Mouse (Mus musculus): ENCODE results near the gene Prss34. TPM values are rescaled to one million over a fixed set of nuclear protein-coding genes. Genes with fewer than 3 reads are reported as not detected.

Gene Prss34
- polyA plus RNA-seq, 1 experiment: 0.08 TPM

- TF ChIP-seq CTCF (IDR thresholded peaks at IDR 0.05; ENCODE audit: borderline replicate concordance, extremely low read depth, insufficient read depth, insufficient read length) (peak; percentile 91), POLR2A (IDR thresholded peaks at IDR 0.05; ENCODE audit: borderline replicate concordance, extremely low read depth, insufficient read depth, insufficient read length, poor library complexity, severe bottlenecking) (peak; percentile 36; the same call in 1 of the 2 replicates)
These were observed 24.3 kb upstream of the Prss34 start for GRCm38 (mm10) chr17:25273706-25274501.

GRCm38 (mm10) chr17:25274571-25275346, 23.4 kb upstream of the Prss34 start, which contains the start of gene Ube2i:
TSS of gene Ube2i (minus strand) at chr17:25274622.
- DNase-seq (ENCODE audit: low read depth): no peak
- TF ChIP-seq POLR2A (IDR thresholded peaks at IDR 0.05; ENCODE audit: borderline replicate concordance, extremely low read depth, insufficient read depth, insufficient read length, poor library complexity, severe bottlenecking): no peak
- TF ChIP-seq CTCF (IDR thresholded peaks at IDR 0.05; ENCODE audit: borderline replicate concordance, extremely low read depth, insufficient read depth, insufficient read length): no peak

More at GRCm38 (mm10) chr17:25273706-25274501, 24.3 kb upstream of the Prss34 start:
- DNase-seq (ENCODE audit: low read depth): peak; percentile 99

GRCm38 (mm10) chr17:25275833-25276232, 22.4 kb upstream of the Prss34 start:
- DNase-seq (ENCODE audit: low read depth): no peak
- TF ChIP-seq CTCF (IDR thresholded peaks at IDR 0.05; ENCODE audit: borderline replicate concordance, extremely low read depth, insufficient read depth, insufficient read length) (no peak), POLR2A (IDR thresholded peaks at IDR 0.05; ENCODE audit: borderline replicate concordance, extremely low read depth, insufficient read depth, insufficient read length, poor library complexity, severe bottlenecking) (no peak)

GRCm38 (mm10) chr17:25282133-25282532, 16.1 kb upstream of the Prss34 start:
- TF ChIP-seq POLR2A (IDR thresholded peaks at IDR 0.05; ENCODE audit: borderline replicate concordance, extremely low read depth, insufficient read depth, insufficient read length, poor library complexity, severe bottlenecking) (no peak), CTCF (IDR thresholded peaks at IDR 0.05; ENCODE audit: borderline replicate concordance, extremely low read depth, insufficient read depth, insufficient read length) (no peak)
- DNase-seq (ENCODE audit: low read depth): peak; percentile 30

GRCm38 (mm10) chr17:25285033-25285432, 13.2 kb upstream of the Prss34 start:
- DNase-seq (ENCODE audit: low read depth): peak; percentile 78
- TF ChIP-seq POLR2A (IDR thresholded peaks at IDR 0.05; ENCODE audit: borderline replicate concordance, extremely low read depth, insufficient read depth, insufficient read length, poor library complexity, severe bottlenecking) (no peak), CTCF (IDR thresholded peaks at IDR 0.05; ENCODE audit: borderline replicate concordance, extremely low read depth, insufficient read depth, insufficient read length) (peak; percentile 86)

- TF ChIP-seq CTCF (IDR thresholded peaks at IDR 0.05; ENCODE audit: borderline replicate concordance, extremely low read depth, insufficient read depth, insufficient read length) (peak; percentile 80), POLR2A (IDR thresholded peaks at IDR 0.05; ENCODE audit: borderline replicate concordance, extremely low read depth, insufficient read depth, insufficient read length, poor library complexity, severe bottlenecking) (no peak)
- peak; percentile 68 for DNase-seq (ENCODE audit: low read depth)
These were observed 9.4 kb upstream of the Prss34 start for GRCm38 (mm10) chr17:25288842-25289241.

- TF ChIP-seq CTCF (IDR thresholded peaks at IDR 0.05; ENCODE audit: borderline replicate concordance, extremely low read depth, insufficient read depth, insufficient read length): no peak
- no peak for TF ChIP-seq POLR2A (IDR thresholded peaks at IDR 0.05; ENCODE audit: borderline replicate concordance, extremely low read depth, insufficient read depth, insufficient read length, poor library complexity, severe bottlenecking)
- no peak for DNase-seq (ENCODE audit: low read depth)
These were observed 7.8 kb upstream of the Prss34 start for GRCm38 (mm10) chr17:25290411-25290810.

GRCm38 (mm10) chr17:25293495-25293894, 4.7 kb upstream of the Prss34 start:
- no peak for DNase-seq (ENCODE audit: low read depth)
- TF ChIP-seq CTCF (IDR thresholded peaks at IDR 0.05; ENCODE audit: borderline replicate concordance, extremely low read depth, insufficient read depth, insufficient read length): no peak
- no peak for TF ChIP-seq POLR2A (IDR thresholded peaks at IDR 0.05; ENCODE audit: borderline replicate concordance, extremely low read depth, insufficient read depth, insufficient read length, poor library complexity, severe bottlenecking)

GRCm38 (mm10) chr17:25294111-25294510, 4.1 kb upstream of the Prss34 start:
- TF ChIP-seq POLR2A (IDR thresholded peaks at IDR 0.05; ENCODE audit: borderline replicate concordance, extremely low read depth, insufficient read depth, insufficient read length, poor library complexity, severe bottlenecking) (no peak), CTCF (IDR thresholded peaks at IDR 0.05; ENCODE audit: borderline replicate concordance, extremely low read depth, insufficient read depth, insufficient read length) (no peak)
- DNase-seq (ENCODE audit: low read depth): no peak

GRCm38 (mm10) chr17:25308346-25308745, 10.2 kb downstream of the Prss34 start, which contains the start of gene Prss28:
TSS of gene Prss28 (plus strand) at chr17:25308646.
- DNase-seq (ENCODE audit: low read depth): no peak
- TF ChIP-seq POLR2A (IDR thresholded peaks at IDR 0.05; ENCODE audit: borderline replicate concordance, extremely low read depth, insufficient read depth, insufficient read length, poor library complexity, severe bottlenecking) (no peak), CTCF (IDR thresholded peaks at IDR 0.05; ENCODE audit: borderline replicate concordance, extremely low read depth, insufficient read depth, insufficient read length) (no peak)

- no peak for DNase-seq (ENCODE audit: low read depth)
- TF ChIP-seq POLR2A (IDR thresholded peaks at IDR 0.05; ENCODE audit: borderline replicate concordance, extremely low read depth, insufficient read depth, insufficient read length, poor library complexity, severe bottlenecking): no peak
- no peak for TF ChIP-seq CTCF (IDR thresholded peaks at IDR 0.05; ENCODE audit: borderline replicate concordance, extremely low read depth, insufficient read depth, insufficient read length)
These were observed 20.2 kb downstream of the Prss34 start, which contains the start of gene Prss29 for GRCm38 (mm10) chr17:25318354-25318753. TSS of gene Prss29 (plus strand) at chr17:25318654.
